Mouse (Mus musculus) liver, embryonic 16.5 days (tissue): Measurements from ENCODE around the gene Bpifb5. TPM values are rescaled to one million over a fixed set of nuclear protein-coding genes. Genes with fewer than 3 reads are reported as not detected.
"Not testable (repeated sequence)": the region's sequence is repeated elsewhere in the genome, so short reads cannot be mapped to it uniquely, and the experiment has no call there.

ENCODE experiments used
- ATAC-seq: fragments of 200-750 bp; cut with Nextera tagmentation; 2 replicates; pipeline ENCODE4 v1.8.0; 2017; ENCODE audit warnings: low read depth, mild to moderate bottlenecking, moderate number of reproducible peaks, moderate library complexity
- H3K27ac ChIP-seq: fragments of 300-500 bp; sonication (generic); 2 replicates; pipeline ENCODE4 v1.5.1; 2014; ENCODE audit warnings: mild to moderate bottlenecking, low read length
- H3K27me3 ChIP-seq: fragments of 300-500 bp; sonication (generic); 2 replicates; pipeline ENCODE4 v1.6.1; 2014; ENCODE audit warnings: low read depth, low read length, mixed read lengths; ENCODE audit not compliant: control insufficient read depth, insufficient read depth
- H3K36me3 ChIP-seq: fragments of 300-500 bp; sonication (generic); 2 replicates; pipeline ENCODE4 v1.6.1; 2014; ENCODE audit warnings: mild to moderate bottlenecking; ENCODE audit not compliant: control insufficient read depth, insufficient read depth
- H3K4me1 ChIP-seq: fragments of 300-500 bp; sonication (generic); 2 replicates; pipeline ENCODE4 v1.6.1; 2014; ENCODE audit warnings: low read depth, low read length, mixed read lengths; ENCODE audit not compliant: control insufficient read depth
- H3K4me2 ChIP-seq: fragments of 300-500 bp; sonication (generic); 2 replicates; pipeline ENCODE4 v1.6.1; 2014; ENCODE audit warnings: low read depth, low read length, mixed read lengths
- H3K4me3 ChIP-seq: fragments of 300-500 bp; sonication (generic); 2 replicates; pipeline ENCODE4 v1.5.1; 2014; ENCODE audit warnings: low read depth, mild to moderate bottlenecking, low read length
- H3K9ac ChIP-seq: fragments of 300-500 bp; sonication (generic); 2 replicates; pipeline ENCODE4 v1.6.1; 2014; ENCODE audit warnings: low read depth, low read length
- H3K9me3 ChIP-seq: fragments of 300-500 bp; sonication (generic); replicated peaks from 2 replicates; pipeline ENCODE4 v1.6.1; 2016; ENCODE audit warnings: low read length; ENCODE audit not compliant: control insufficient read depth
- WGBS: fragments of 180-500 bp; shearing (Covaris S2); extraction: QIAGEN DNeasy Blood & Tissue Kit; methylation state at CpG from one replicate; pipeline ENCODE4 v1.1.7; 2014; ENCODE audit not compliant: insufficient replicate concordance; 5-methylcytosine and 5-hydroxymethylcytosine counted together
- polyA plus RNA-seq: library from polyadenylated mRNA; unstranded; fragments of >200 nt; fragmentation: Nextera tagmentation; extraction: Ambion mirVana; gene quantifications from 2 replicates; pipeline ENCODE4 v1.2.1, GENCODE M21; 2015

Bpifb5 gene
- polyA plus RNA-seq, 1 experiment from 2014 or later, result not detected

DNA sequence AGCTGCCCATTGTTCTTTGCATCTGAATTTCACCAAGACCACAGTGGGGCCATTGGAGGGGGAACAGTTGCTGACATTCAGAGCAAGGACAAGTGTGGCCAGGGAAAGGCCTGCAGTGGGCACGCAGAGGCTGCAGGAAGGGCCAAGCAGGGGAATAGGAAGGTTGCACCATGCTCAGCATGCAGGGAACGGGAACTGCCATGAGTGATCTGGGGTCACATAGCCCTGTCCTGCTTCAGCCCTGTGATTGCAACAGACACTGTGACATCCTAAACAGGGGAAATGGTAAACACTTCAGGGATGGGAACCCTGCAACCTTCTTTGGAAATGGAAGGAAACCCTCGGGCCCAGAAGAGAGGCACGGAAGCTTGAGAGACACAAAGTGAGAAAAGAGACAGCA is 31.7 kb downstream of the Bpifb5 start:
- not testable (repeated sequence) for H3K9me3 ChIP-seq, H3K4me3 ChIP-seq, H3K9ac ChIP-seq, H3K4me1 ChIP-seq, H3K27ac ChIP-seq, H3K4me2 ChIP-seq, H3K36me3 ChIP-seq, ATAC-seq, H3K27me3 ChIP-seq
- 44% methylated on average over 2 of the region's 4 CpGs for WGBS

DNA sequence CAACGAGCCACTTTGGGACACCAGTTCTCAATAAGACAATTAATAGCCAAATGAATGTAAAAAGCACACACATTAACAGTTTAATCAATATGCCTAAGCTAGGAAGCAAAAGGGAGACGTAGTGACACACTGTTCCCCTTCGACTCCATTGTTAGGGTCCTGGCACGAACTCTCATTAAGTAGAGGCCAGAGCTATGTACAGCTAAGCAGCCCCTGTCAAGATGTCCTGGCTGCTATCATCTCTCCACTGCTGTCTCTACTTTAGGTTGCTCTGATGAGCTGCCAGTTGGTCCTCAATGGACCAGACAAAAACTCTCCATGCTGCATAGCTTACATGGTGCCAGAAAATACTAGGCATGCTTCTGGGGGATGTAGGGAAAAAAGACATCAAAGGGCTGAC is 32.2 kb downstream of the Bpifb5 start:
- ATAC-seq, result no peak
- 39% methylated on average over 4 of the region's 4 CpGs for WGBS
- no peaks in the 10 kb centered on the region for H3K9me3 ChIP-seq

DNA sequence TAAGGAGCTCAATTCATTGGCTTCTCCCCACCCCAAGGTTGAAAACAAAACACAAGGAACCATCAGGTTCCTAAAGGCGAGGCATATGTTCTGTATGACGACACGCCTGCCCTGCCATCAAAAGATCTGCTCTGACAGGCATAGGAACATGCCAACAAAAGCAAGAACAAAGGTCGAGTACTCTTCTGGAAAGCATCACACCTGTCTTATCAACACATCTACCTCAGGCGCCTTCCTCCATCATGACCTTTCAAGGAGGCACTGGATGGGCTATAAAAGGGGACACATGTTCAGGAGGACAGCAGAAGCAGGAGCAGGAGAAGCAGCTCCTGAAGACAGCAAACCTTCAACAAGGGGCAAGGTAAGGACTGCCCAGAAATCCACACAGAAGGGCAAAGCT is 34.0 kb downstream of the Bpifb5 start, which contains the start of gene Bpifb9a:
Bpifb9a (plus strand) TSS at position 301 of the 400 bp plus-strand sequence.
- 61% methylated on average over 5 of the region's 5 CpGs for WGBS
- not testable (repeated sequence) for H3K4me2 ChIP-seq, H3K36me3 ChIP-seq, H3K4me1 ChIP-seq, H3K9ac ChIP-seq, H3K4me3 ChIP-seq, ATAC-seq, H3K9me3 ChIP-seq, H3K27me3 ChIP-seq, H3K27ac ChIP-seq

More for the DNA sequence above, 32.2 kb downstream of the Bpifb5 start:
- H3K36me3 ChIP-seq, result no peaks in the 10 kb centered on the region
- H3K4me1 ChIP-seq, result no peaks in the 10 kb centered on the region
- H3K27ac ChIP-seq, result no peak overlapping the region
- no peak overlapping the region for H3K4me2 ChIP-seq
- no peak overlapping the region for H3K9ac ChIP-seq
- H3K27me3 ChIP-seq, result no peaks in the 10 kb centered on the region
- H3K4me3 ChIP-seq, result no peak overlapping the region

DNA sequence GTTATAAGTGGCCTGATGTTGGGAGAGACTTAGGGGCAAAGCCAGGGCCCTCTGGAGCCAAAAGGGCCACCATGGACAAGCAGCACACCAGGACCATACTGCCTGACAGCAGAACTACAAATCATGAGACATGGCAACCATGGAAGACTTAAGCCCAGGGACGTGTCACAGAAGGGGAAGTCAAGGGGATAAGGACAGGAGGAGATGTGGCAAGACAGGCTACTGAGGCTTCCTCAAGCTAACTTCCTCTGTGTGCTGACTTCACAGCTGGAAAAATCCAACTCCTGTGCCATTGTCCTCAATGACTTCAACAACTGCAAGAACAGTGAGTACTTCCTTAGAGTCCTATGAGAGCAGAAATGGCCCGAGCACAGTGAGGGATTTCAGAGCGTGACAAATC is 40.9 kb downstream of the Bpifb5 start:
- H3K4me3 ChIP-seq, H3K4me1 ChIP-seq, H3K36me3 ChIP-seq, H3K27ac ChIP-seq, H3K4me2 ChIP-seq, H3K9ac ChIP-seq, ATAC-seq, H3K9me3 ChIP-seq, H3K27me3 ChIP-seq: not testable (repeated sequence)
- 46% methylated on average over 3 of the region's 3 CpGs for WGBS

Other genes starting within 250 kb of the Bpifb5 start
- not detected in 2 replicates for gene Bpifa6, start 248.8 kb upstream of the Bpifb5 start, polyA plus RNA-seq
- gene Bpifa2, start 215.5 kb upstream of the Bpifb5 start, polyA plus RNA-seq, result not detected in 2 replicates
- not detected in 2 replicates for gene Bpifa3, start 93.4 kb upstream of the Bpifb5 start, polyA plus RNA-seq
- 0.13 TPM in 1 of 2 replicates, not detected in the other for gene Bpifa1, start 80.9 kb upstream of the Bpifb5 start, polyA plus RNA-seq
- not detected in 2 replicates for gene Bpifa5, start 61.1 kb upstream of the Bpifb5 start, polyA plus RNA-seq
- 0.37 and 0.97 TPM in 2 replicates for gene Bpifb1, start 32.9 kb upstream of the Bpifb5 start, polyA plus RNA-seq
- not detected in 2 replicates for gene Bpifb9a, start 34.1 kb downstream of the Bpifb5 start, polyA plus RNA-seq
- not detected in 2 replicates for gene Bpifb9b, start 83.5 kb downstream of the Bpifb5 start, polyA plus RNA-seq
- 13.3 and 14.9 TPM in 2 replicates for gene Cdk5rap1, start 149.3 kb downstream of the Bpifb5 start, polyA plus RNA-seq
- 3.1 and 3.4 TPM in 2 replicates for gene Snta1, start 184.4 kb downstream of the Bpifb5 start, polyA plus RNA-seq
- 8.2 TPM in 2 replicates for gene Cbfa2t2, start 212.7 kb downstream of the Bpifb5 start, polyA plus RNA-seq